Mouse (Mus musculus) v-Abl transformed pro-B cells (cell line): ENCODE measurements around the gene Cep112.

Experiments used
- in situ Hi-C, 2 experiments: fragments of 400-800 bp; cut with MboI; formaldehyde crosslinking; loops; one replicate each; pipeline ENCODE4 v1.15.1; 2025; ENCODE audit not compliant: unreplicated experiment in 2 of 2

Gene Cep112

DNA sequence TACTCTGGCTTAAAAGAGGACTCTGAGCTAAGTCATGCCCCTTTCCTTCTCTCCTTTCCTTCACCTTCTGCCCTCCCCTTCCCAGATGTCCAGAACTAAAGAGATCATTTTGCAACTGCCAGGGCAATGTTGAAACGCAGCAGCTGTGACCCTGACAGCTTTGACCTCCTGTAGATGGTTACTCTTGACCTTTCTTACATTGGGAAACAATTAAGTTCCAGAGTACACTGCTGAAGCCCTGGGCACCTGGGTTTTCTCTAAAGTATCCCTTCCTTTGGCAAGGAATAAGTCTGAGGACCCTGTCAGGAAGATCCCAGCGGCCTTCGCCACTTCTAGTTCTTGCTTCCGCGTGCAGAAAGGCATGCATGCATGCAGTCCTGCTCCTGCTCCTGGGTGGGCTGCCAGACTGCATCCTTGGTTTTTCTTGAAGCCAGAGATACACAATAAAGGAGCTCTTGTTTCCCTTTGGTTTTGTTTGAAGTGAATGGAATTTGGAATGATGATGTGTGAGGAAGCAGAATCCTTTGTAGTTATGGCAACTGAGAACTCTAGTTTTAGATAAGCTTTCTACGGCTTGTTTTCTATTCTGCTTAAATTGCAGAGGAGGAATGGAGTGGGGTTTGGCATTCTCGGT is 161.7 kb downstream of the Cep112 start:
- in situ Hi-C loops, result no loop called here

DNA sequence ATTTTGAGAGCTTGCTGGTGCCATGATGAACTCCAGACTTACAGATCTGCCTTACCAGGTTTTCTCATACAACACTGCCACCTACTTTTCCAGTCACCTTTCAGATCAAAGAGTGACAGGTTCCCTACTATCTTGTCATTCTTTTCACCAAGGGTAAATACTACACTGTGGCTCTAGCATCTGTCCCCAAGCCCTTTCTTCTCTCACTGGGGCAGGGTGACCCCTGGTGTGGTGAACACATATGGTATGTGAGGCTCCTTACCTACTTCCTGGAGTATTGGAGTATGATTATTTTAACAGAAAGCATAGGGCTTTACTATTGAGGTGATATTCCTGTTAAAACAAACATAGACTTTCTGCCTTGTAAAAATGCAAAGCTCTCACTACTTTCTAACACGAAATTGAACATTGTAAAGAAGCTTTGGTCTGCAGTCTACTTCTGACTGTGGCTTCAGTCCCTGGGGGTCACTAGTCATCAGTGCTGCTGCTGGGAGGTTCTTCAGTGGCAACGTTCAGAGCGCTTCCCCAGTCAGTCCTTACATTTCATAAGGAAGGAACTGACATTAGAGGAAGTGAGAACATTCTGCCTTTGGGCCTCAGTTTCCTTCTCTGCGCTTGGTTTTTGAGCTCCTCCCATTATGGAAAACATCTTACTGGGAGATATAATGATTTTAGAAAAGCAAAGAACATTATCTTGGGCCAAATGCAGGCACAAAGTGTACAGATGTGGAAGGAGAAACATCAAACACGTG is 168.4 kb downstream of the Cep112 start:
- in situ Hi-C loops, result no loop called here

DNA sequence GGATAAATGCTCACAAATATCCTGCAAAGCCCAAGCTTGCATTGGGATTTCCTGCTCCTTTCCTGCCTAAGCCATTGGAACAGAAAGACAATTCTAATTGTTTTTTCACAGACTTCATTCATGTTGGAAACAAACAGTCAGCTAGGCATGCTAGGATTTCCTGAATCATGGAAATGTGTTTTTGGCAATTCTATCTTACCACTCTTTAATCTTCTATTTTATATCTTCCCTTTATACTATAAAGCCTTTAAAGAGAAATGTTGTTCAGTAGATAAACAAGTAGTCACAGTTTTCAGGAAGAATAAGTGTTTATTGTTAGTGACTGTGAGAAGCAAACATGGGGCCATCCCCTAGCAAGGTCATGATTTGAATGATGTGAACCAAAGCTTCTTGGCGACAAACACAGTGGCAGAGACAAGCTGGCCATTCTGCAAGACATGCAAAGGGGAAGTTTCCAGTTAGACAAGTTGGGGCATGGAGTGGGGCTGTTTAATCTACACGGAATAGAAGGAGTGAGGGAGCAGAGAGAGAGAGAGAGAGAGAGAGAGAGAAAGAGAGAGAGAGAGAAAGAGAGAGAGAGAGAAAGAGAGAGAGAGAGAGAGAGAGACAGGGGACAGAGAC is 169.1 kb downstream of the Cep112 start:
- in situ Hi-C loops, result no loop called here

DNA sequence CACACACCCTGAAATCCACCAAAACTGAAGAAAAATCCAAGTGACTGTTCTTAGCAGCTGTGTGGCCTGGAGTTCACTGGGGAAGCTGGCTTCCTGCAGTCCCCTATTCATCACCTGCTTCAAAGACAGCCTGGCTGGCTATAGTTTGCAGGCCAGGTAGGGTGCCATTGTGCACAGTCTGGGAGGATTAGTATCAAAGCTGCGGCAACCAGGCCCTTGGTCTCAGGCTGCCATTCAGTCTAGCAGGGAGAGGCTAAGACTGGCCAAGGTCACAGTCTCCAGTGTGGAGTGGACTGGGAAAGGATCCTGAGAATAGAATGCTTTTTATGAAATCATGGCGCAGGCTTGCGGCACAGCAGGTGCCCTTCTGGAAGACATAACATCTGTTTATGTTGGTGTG is 180.3 kb downstream of the Cep112 start:
- in situ Hi-C loops, result no loop called here

DNA sequence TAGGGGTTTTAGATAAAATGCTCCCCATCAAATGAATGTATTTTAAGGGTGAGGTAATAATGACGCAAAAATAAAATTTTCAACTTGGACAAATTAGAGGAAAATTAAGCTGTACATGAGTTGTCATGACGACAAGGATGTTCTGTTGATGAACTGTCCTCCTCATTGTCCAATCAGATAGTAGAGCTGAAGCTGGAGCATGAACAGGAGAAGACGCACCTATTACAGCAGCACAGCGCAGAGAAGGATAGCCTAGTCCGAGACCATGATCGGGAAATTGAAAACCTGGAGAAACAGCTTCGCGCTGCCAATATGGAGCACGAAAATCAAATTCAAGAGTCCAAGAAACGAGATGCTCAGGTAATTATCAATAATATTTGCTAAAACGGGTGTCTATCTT is 181.0 kb downstream of the Cep112 start:
- in situ Hi-C loops, result no loop called here

DNA sequence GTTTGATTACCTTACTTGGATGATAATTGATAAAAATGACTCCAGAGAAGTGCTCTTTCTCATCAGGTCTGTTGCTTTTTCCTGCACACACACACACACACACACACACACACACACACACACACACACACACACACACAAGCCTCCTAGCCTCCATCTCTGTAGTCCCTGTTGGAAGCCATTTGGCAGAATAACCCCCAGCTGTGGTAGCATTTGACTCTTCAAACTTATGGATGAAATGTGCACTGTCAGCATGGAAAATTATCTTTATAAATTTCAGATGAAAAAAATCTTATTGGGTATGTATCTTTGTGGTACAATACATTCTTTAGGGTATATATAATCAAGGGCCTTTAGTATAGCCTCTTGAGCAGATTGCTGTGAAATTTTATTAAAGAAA is 181.8 kb downstream of the Cep112 start:
- in situ Hi-C loops, result no loop called here

DNA sequence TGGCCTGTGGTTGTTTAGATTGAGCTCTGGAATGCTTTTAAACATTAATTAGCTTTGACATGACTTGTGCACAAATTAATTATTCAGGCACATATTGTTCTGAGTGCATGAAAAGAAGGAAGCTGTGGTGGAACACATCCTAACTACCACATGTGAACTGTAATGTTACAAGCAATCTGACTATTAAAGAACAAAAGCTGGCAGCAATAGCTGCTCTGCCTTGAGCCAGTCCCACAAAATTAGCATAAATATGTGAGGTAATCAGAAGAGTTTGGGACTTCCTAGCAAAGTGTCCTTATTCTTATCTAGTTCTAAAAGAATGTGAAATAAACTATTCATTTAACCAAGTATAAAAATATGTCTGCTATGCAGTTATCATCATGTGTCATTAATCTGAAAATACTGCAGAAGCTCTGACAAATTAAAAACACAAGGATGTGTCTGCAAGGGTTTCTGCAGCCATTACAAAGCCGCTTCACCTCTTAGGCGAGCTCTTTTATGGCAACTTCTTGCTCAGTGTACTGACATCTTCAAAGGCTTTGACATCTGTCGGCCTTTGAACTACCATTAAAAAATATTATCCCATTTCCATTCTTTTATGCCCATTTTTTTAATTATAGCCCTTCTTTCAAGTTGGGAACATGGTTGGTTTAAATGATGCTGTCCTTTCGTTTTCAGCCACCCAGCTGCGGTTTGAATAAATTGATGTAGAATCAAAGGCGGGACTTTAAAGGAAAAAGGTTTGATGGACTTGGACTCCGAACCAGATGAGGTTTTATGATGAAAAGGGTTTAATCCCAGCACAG is 195.8 kb downstream of the Cep112 start:
- in situ Hi-C loops, result no loop called here

DNA sequence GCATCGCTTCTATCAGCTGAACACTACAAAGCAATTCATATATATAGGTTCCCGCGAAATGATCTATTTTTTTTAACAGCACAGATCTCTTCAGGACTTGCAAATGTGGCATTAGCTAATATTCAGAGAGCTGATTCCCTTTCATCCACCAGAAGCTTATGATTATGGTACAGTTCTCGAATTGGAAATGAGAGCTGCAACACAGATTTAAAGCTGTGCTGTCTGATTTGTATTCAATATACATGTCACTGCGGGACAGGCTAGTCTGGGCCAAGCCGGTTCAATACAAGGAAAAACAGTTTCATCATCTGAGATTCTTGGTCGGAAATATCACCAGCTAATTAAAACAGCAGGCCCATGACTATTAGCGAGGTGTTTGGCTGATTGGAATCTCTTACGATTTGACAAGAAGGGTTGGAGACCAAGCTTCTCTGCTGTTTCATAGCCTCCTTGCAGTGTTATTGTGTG is 196.5 kb downstream of the Cep112 start:
- in situ Hi-C loops, result no loop called here

DNA sequence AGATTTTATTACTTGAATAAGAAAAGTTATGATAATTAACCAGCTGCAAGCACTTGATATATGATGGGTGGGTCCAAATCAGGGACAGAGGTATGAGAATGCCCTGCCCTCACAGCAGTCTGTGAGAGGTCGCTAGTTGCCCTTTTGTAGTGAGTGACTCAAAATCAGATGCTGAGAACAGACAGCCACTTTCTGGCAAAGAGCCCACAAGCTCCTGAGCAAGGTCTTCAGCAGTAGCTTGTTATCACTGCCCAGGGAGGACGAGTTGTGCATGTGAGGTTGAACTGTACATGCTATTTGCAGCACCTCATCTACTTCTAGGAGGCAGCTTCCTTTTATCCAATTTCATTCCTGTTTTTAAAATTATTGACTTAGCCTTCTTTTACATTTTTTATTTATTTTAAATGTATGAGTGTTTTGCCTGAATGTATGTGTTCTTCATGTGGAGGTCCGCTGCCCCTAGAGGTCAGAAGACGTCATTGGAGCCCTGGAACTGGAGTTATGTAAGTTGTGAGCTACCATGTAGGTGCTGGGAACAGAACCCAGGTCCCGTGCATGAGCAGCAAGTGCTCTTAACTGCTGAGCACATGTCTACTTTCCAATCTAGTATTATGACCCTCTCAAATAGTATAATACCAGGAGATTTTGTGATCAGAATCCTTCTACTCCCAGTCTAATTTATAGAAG is 200.7 kb downstream of the Cep112 start:
- in situ Hi-C loops, result no loop called here

DNA sequence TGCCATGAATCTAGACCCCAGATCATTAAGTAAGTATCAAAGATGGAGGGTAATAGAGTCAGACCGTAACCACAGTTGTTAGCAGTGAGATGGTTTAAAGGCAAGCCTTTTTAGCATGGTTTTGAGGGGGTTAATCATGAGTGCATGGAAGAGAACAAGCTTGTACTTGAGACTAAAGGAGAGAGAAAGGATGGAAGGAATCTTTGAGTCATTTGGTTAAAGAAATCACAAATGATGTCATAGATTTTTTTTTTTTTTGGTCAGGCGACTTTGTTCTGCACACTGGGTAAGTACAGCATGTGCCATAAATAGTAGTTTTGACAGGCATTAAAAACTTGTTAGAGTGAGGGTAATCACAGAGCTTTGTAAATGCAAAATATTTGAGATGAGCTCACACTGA is 212.8 kb downstream of the Cep112 start:
- in situ Hi-C loops, result no loop called here

DNA sequence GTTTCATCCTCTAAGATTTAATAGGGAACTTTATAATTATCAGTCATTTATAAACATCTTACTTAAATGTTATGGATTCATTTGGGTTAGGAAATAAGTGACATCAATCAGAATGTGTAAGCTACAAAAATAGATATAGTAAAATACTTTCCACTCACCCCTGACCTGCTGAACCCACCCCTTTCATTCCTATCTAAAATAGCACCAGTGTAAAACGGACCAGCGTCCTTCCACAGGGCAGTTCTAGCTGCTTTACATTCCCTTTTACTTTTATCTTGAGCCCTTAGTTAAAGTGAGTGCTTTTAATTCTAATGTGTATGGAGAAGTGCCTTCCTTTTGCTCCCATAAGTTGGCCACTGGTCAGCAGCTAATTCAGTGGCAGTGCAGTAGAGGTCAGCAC is 230.6 kb downstream of the Cep112 start:
- in situ Hi-C loops, result no loop called here

DNA sequence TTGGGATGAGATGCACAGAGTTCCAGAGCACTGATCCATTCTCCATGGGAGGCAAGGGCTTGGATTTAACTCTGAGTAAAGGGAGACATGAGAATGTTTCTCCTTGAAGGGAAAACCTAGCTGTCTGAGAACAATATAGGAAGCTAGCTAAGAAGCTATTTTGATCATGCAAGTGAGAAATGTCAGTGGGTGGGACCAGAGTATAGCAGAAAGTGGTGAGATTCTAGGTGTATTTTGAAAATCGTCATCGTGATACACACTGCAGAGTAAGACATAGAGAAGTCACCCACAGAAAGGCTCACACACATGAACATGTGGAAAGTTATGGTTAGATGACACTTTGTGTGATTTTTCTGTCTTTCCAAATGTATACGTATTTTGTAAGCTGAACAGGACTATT is 257.0 kb downstream of the Cep112 start:
- in situ Hi-C loops, result no loop called here

DNA sequence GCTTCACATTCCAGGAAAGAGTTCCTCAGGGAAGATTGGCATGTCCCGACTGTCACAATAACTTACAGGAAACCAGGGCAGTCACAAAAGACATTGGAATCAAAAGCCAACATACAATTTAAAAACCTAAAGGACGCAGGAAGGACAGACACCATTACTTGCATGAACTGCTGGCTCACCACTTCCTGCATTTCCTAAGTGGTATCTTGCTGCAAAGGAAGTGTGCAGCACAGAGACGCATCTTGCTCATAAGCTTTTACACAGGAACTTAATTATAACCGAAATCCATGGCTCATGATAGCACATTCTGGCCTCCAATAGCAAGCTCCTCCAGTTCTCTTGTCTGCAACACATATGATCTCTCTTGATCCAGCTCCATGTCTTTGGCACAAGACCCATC is 271.6 kb downstream of the Cep112 start:
- in situ Hi-C loops, result no loop called here

DNA sequence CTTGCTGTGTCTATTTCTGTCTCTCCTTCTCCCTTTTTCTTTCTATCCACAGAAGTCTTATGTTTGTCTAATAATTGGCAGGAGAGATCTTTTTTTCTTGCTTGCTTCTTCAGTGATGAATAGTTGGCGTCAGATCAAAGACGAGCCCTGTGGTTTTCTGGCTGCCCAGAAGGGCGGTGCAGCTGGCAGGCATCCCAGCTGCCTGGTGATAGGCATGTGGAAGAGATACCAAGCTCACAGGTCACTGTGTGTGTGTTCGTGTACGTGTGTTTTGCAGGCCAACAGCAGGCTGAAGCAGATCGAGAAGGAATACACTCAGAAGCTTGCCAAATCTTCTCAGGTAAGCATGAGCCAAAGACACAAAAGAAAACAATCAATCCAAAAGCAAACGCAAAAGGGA is 327.3 kb downstream of the Cep112 start:
- in situ Hi-C loops, result no loop called here

DNA sequence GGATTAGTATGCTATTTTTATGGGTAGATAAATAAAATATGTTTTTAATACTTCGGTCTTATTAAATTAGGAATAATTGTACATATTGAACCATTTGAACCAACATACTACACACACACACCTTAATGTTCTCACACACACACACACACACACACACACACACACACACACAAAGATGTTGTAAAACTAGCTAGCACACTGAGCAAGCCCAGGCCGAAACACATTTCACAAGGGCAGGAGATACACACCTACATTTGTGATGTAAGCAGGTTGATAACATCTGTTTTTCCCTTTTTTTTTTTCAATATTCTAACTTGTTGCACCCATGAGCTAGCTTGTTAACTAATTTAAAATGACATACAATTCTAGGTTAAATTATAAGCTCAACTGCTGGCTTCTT is 327.8 kb downstream of the Cep112 start:
- in situ Hi-C loops, result no loop called here

DNA sequence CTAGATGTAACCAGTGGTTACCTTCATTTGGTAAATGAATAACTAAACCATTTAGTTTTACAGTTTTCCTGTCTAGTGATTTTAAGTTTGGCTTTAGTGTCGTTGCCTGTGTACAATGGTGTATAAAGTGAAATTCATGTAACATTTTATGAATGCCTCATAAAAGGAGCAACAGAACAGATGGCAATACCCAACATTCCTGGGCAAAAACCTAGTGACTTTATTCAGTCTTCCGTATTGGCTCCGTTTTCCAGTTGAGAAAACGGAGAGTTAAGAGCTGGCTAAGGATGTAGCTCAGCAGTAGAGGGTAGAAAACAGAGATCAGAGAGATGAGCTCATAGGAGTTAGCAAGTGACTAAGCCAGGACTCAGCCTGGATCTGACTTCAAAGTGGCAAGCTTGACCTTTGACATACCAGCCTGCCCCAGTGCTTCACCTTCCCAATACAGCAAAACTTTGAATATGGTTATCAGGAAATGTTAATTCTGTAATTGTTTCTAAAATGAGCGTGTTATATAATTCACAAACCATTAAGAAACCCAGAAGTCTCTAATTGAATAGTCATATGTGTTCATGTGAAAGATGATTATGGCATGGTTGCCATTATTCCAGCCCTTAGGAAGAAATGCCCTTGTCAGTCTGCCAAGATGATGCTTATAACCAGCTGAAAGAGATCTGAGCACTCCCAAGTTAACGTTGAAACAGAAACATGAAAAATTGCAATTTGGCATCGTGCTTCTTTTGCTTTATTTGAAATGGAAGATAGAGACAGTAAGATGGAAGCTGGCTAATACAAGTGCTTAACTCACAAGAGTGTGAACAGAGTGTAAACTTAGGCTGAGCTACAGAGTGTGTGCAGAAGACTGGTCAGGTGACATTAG is 328.6 kb downstream of the Cep112 start:
- in situ Hi-C loops, result no loop called here

DNA sequence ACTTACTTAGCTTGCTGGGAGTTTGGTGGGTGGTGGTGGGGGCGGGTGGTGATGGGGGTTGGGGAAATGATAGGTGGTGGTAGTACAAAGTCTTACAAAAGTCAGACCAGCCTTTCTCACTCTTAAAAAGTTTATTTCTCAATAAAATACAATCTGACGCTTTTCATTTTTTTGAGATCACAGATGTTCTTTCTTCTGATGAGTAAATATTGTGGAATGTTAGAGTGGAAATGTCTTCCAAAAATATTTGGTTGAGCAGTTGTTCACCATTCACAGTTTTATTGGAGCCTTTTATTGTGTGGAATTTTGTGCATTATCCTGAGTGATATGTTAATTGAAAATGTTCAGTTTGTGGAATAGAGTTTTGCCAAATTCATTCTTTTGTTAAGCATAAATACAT is 332.2 kb downstream of the Cep112 start:
- in situ Hi-C loops, result no loop called here

DNA sequence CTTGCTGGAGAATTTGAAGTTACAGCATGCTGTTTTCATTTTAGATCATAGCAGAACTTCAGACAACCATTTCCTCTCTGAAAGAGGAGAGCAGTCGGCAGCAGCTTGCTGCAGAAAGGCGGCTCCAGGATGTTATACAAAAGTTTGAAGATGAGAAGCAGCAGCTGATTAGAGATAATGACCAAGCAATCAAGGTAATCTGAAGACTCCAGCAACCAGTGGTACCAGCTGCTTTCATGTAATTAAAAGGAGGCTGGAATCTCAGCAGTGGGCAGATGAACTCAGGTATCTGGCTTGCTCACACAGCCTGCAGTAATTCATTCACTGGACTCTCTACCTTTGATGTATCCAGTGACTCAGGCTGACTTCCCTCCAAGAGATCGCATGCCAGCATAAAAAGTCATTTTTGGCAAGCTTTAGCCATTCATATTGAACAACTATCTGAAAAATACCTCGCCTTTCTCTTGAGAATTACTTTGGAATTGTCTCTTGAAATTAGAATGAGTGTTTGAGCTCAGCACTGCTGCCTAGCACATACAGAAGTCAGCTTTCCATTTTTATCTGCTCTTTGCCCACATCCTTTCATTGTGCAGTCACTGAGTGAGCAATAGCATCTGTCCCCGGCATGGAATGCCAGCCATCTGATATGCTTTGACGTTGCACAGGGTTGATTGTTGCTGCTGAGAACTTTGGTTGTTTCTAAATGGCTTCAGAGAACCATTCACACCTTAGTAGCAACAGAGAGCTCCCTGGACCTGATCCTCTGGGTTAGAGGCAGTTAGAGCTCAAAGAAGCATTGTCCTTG is 332.8 kb downstream of the Cep112 start:
- in situ Hi-C loops, result no loop called here

DNA sequence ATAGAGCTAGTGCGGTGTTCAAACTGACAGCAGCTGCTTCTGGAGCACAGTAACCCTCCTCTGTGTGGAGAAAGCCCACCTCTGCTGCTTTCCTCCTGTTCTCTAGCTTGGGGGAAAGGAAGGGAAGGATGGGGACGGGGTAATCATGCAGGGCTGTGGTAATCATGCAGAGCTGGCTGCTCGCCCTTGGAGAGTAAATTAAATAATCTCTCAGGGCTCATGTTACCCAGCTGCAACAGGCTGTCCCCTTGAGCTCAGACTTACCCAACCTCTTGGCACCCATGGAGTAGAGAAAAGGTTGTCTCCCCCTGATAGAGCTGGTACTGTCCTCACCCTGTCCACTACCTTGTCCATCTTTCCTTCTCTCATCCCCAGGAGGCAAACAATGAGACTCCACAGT is 345.1 kb downstream of the Cep112 start:
- in situ Hi-C loops, result no loop called here
